ENCODE assay signal across 8 mouse cellular contexts in the genomic region with DNA sequence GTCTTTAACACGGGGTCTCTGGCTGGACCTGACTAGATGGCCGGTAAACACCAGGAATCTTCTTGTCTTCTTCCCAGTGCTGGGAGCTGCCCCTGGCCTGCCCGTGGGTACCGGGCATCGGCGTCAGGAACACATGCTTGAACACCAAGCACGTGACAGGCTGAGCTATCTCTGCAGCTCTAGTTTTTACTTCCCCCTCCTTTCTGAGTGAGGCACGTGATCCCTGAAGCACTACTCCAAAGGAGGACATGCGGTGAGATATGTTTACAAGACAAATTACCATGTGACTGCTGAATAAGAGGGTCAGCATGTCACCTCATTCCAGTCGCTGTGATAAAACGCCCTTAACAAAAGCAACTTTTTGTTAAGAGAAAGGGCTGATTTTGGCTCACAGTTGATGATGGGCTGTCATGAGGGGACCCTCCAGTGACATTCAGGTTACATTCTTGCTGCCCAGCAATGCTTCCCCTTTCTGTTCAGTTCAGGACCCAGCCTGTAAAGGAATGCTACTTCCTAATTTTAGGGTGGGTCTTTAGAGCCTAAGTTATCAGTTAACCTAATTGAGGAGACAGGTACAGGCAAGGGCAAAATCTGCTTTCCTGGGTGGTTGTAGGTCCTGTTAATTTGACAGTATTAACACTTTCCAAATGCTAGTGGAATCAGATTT.
DNase-seq lines count a peak whose midpoint lies in the region; ATAC-seq lines count a peak whose summit lies in the region.

No protein-coding gene starts in this region.

- H3K9me3 ChIP-seq in kidney, embryonic 14.5 days (ENCODE audit: control insufficient read depth, low read length), result no peaks in the 10 kb centered on the region
- no peaks in the 10 kb centered on the region for H3K9me3 ChIP-seq in heart, embryonic 16.5 days (replicated peaks; ENCODE audit: control insufficient read depth, low read length)
- no peaks in the 10 kb centered on the region for H3K9me3 ChIP-seq in forebrain, embryonic 11.5 days (ENCODE audit: control insufficient read depth, low read length)

- H3K36me3 ChIP-seq in kidney, embryonic 14.5 days (ENCODE audit: control insufficient read depth, insufficient read depth, low read length), result no peaks in the 10 kb centered on the region
- no peaks in the 10 kb centered on the region for H3K36me3 ChIP-seq in heart, embryonic 16.5 days (ENCODE audit: control insufficient read depth, insufficient read depth)
- H3K36me3 ChIP-seq in forebrain, embryonic 11.5 days (ENCODE audit: control insufficient read depth, insufficient read depth, low read length), result no peaks in the 10 kb centered on the region

- no peak overlapping the region for H3K4me3 ChIP-seq in kidney, embryonic 14.5 days (ENCODE audit: low read length)
- H3K4me3 ChIP-seq in heart, embryonic 16.5 days (ENCODE audit: low read length), result no peak overlapping the region
- H3K4me3 ChIP-seq in forebrain, embryonic 11.5 days (ENCODE audit: low read depth, low read length), result no peak overlapping the region

- H3K4me1 ChIP-seq in kidney, embryonic 14.5 days (ENCODE audit: control insufficient read depth, insufficient read depth, low read length), result no peaks in the 10 kb centered on the region
- H3K4me1 ChIP-seq in heart, embryonic 16.5 days (ENCODE audit: control insufficient read depth, insufficient read depth, low read length), result peaks cover 12% of the 10 kb centered on the region
- no peaks in the 10 kb centered on the region for H3K4me1 ChIP-seq in forebrain, embryonic 11.5 days (replicated peaks; ENCODE audit: control insufficient read depth, insufficient read depth, low read length)

- no peak overlapping the region for H3K9ac ChIP-seq in kidney, embryonic 14.5 days (ENCODE audit: low read depth, low read length)
- H3K9ac ChIP-seq in heart, embryonic 16.5 days (ENCODE audit: low read length), result no peak overlapping the region
- H3K9ac ChIP-seq in forebrain, embryonic 11.5 days (ENCODE audit: low read length), result no peak overlapping the region

- 53% methylated on average over 11 of the region's 11 CpGs for WGBS in kidney, embryonic 14.5 days
- WGBS in heart, embryonic 16.5 days, result 23% methylated on average over 11 of the region's 11 CpGs
- WGBS in forebrain, embryonic 11.5 days, result 76% methylated on average over 11 of the region's 11 CpGs

- H3K27ac ChIP-seq in kidney, embryonic 14.5 days (ENCODE audit: low read depth, low read length), result no peak overlapping the region
- H3K27ac ChIP-seq in heart, embryonic 16.5 days (ENCODE audit: low read length), result no peak overlapping the region; the same call in 1 of the 2 replicates
- H3K27ac ChIP-seq in forebrain, embryonic 11.5 days (ENCODE audit: low read depth, low read length), result no peak overlapping the region

- no peaks in the 10 kb centered on the region for H3K27me3 ChIP-seq in kidney, embryonic 14.5 days (ENCODE audit: control insufficient read depth, insufficient read depth, low read length)
- no peaks in the 10 kb centered on the region for H3K27me3 ChIP-seq in heart, embryonic 16.5 days (ENCODE audit: control insufficient read depth, insufficient read depth, low read length)
- H3K27me3 ChIP-seq in forebrain, embryonic 11.5 days (ENCODE audit: control insufficient read depth, insufficient read depth, low read length), result no peaks in the 10 kb centered on the region

- H3K4me2 ChIP-seq in kidney, embryonic 14.5 days (replicated peaks; ENCODE audit: low read depth, low read length), result no peak overlapping the region
- peak overlapping the region; percentile 31 for H3K4me2 ChIP-seq in heart, embryonic 16.5 days (ENCODE audit: low read depth, low read length)
- H3K4me2 ChIP-seq in forebrain, embryonic 11.5 days (ENCODE audit: low read depth, low read length, severe bottlenecking), result no peak overlapping the region

- no peak for ATAC-seq in kidney, embryonic 14.5 days (ENCODE audit: low FRiP score, low TSS enrichment)
- ATAC-seq in heart, embryonic 16.5 days (replicated peaks; ENCODE audit: extremely low read depth, insufficient read depth, low FRiP score), result peak; percentile 94
- ATAC-seq in forebrain, embryonic 11.5 days (replicated peaks; ENCODE audit: low FRiP score), result no peak

- peak; percentile 17 for DNase-seq in kidney, adult 18-20 months
- peak; percentile 41 for DNase-seq in lung, postnatal 10 days
- peak; percentile 18 for DNase-seq in thymus, postnatal 0 days (ENCODE audit: low spot score)
- no peak for DNase-seq in forebrain, embryonic 11.5 days (ENCODE audit: low spot score)
- DNase-seq in frontal cortex, adult 2 months (ENCODE audit: extremely low spot score in 1 of 2, low spot score in 1 of 2), result no peak
- DNase-seq in adrenal gland, adult 18-20 months (ENCODE audit: low spot score in 2 of 2), result no peak

Comparison
In these comparisons a context has a peak if more than half of its experiments do, and no peak if none do; other contexts are left out.
1. DNase-seq: peak in kidney, adult 18-20 months (single experiment), lung, postnatal 10 days (single experiment) and thymus, postnatal 0 days (single experiment); none in forebrain, embryonic 11.5 days (single experiment), frontal cortex, adult 2 months (0 of 2) and adrenal gland, adult 18-20 months (0 of 2).